Mouse (Mus musculus) CH12.LX (cell line): Measurements from ENCODE around the gene Mtm1. TPM values are rescaled to one million over a fixed set of nuclear protein-coding genes. Genes with fewer than 3 reads are reported as not detected.

Experiments
- DNase-seq: peaks from one replicate; pipeline ENCODE4 v3.0.0-alpha.2; 2013; ENCODE audit errors: extremely low read depth
- H3K27ac ChIP-seq: 2 replicates; pipeline ENCODE4 v1.5.1; 2012; ENCODE audit warnings: low read depth, mild to moderate bottlenecking, control low read depth, moderate library complexity; ENCODE audit not compliant: insufficient read depth
- H3K27me3 ChIP-seq: replicated peaks from 2 replicates; pipeline ENCODE3; 2012; ENCODE audit warnings: inconsistent platforms
- H3K36me3 ChIP-seq, 2 experiments: replicated peaks in 1 of 2; 2 replicates each; pipeline versions ENCODE3 to v1.6.1; 2012; ENCODE audit warnings: inconsistent platforms in 1 of 2, low read length in 1 of 2, mild to moderate bottlenecking in 1 of 2, mixed read lengths in 1 of 2, moderate library complexity in 1 of 2; ENCODE audit not compliant: control insufficient read depth in 1 of 2, insufficient read depth in 1 of 2
- H3K4me1 ChIP-seq, 2 experiments: 2 replicates each; pipeline ENCODE4 v1.6.1; 2012; ENCODE audit warnings: inconsistent platforms in 1 of 2, moderate library complexity in 1 of 2; ENCODE audit not compliant: insufficient read depth in 2 of 2, control insufficient read depth in 1 of 2
- H3K4me2 ChIP-seq: 2 replicates; pipeline ENCODE4 v1.6.1; 2012; ENCODE audit warnings: low read depth, mild to moderate bottlenecking, control low read depth; ENCODE audit not compliant: poor library complexity, insufficient read depth, severe bottlenecking
- H3K4me3 ChIP-seq, 3 experiments: fragments of 150-350 bp in 1 of 3; sonication (generic) in 1 of 3; replicated peaks in 1 of 3; 2 replicates each; pipeline versions ENCODE3 to v1.5.1; 2011 to 2012; ENCODE audit warnings: low read depth in 2 of 3, low read length in 2 of 3, mild to moderate bottlenecking in 2 of 3, moderate library complexity in 2 of 3, control low read depth in 1 of 3, improper control_type of control experiment in 1 of 3, inconsistent platforms in 1 of 3, mixed read lengths in 1 of 3; ENCODE audit not compliant: poor library complexity in 1 of 3
- H3K79me2 ChIP-seq: replicated peaks from 2 replicates; pipeline ENCODE4 v1.6.1; 2012; ENCODE audit warnings: mild to moderate bottlenecking, moderate library complexity; ENCODE audit not compliant: control insufficient read depth, poor library complexity, insufficient read depth, severe bottlenecking; ENCODE audit errors: extremely low read depth
- H3K9ac ChIP-seq: 2 replicates; pipeline ENCODE4 v1.6.1; 2012; ENCODE audit warnings: low read depth, mild to moderate bottlenecking, control low read depth, moderate library complexity; ENCODE audit not compliant: insufficient read depth
- H3K9me3 ChIP-seq: replicated peaks from 2 replicates; pipeline ENCODE3; 2012; ENCODE audit warnings: low read length, inconsistent platforms, mixed read lengths
- BHLHE40 ChIP-seq: IDR thresholded peaks from 2 replicates; pipeline ENCODE4 v1.6.1; 2011; ENCODE audit warnings: mild to moderate bottlenecking, low read depth, low read length, improper control_type of control experiment
- CHD2 ChIP-seq: IDR thresholded peaks from 2 replicates; pipeline ENCODE4 v1.6.1; 2011; ENCODE audit warnings: low read length, improper control_type of control experiment
- ELF1 ChIP-seq: IDR thresholded peaks from 2 replicates; pipeline ENCODE4 v1.6.1; 2014; ENCODE audit warnings: low read depth, mild to moderate bottlenecking, inconsistent platforms, low read length, improper control_type of control experiment
- HCFC1 ChIP-seq: IDR thresholded peaks from 2 replicates; pipeline ENCODE4 v1.6.1; 2012; ENCODE audit warnings: low read depth, mild to moderate bottlenecking, inconsistent platforms, low read length, improper control_type of control experiment
- JUND ChIP-seq: conservative IDR thresholded peaks from 2 replicates; pipeline ENCODE4 v1.6.1; 2011; ENCODE audit warnings: low read depth, low read length, improper control_type of control experiment
- MAX ChIP-seq: IDR thresholded peaks from 2 replicates; pipeline ENCODE4 v1.6.1; 2011; ENCODE audit warnings: low read length, improper control_type of control experiment
- MEF2A ChIP-seq: IDR thresholded peaks from 2 replicates; pipeline ENCODE4 v1.6.1; 2014; ENCODE audit warnings: low read depth, mild to moderate bottlenecking, inconsistent platforms, low read length, improper control_type of control experiment, borderline replicate concordance
- NRF1 ChIP-seq: IDR thresholded peaks from 2 replicates; pipeline ENCODE4 v1.6.1; 2014; ENCODE audit warnings: low read depth, mild to moderate bottlenecking, inconsistent platforms, low read length, improper control_type of control experiment, moderate library complexity
- PAX5 ChIP-seq: IDR thresholded peaks from 2 replicates; pipeline ENCODE4 v1.6.1; 2012; ENCODE audit warnings: low read length, inconsistent platforms, mixed read lengths
- POLR2A ChIP-seq: IDR thresholded peaks from 2 replicates; pipeline ENCODE4 v1.6.1; 2011; ENCODE audit warnings: low read depth, mild to moderate bottlenecking, improper control_type of control experiment, low read length
- RAD21 ChIP-seq: IDR thresholded peaks from 2 replicates; pipeline ENCODE4 v1.6.1; 2011; ENCODE audit warnings: low read depth, mild to moderate bottlenecking, low read length, improper control_type of control experiment, moderate library complexity
- TCF12 ChIP-seq: IDR thresholded peaks from 2 replicates; pipeline ENCODE4 v1.6.1; 2014; ENCODE audit warnings: low read depth, mild to moderate bottlenecking, inconsistent platforms, low read length, improper control_type of control experiment
- UBTF ChIP-seq: IDR thresholded peaks from 2 replicates; pipeline ENCODE4 v1.6.1; 2012; ENCODE audit warnings: low read depth, mild to moderate bottlenecking, inconsistent platforms, low read length, improper control_type of control experiment, moderate library complexity
- USF1 ChIP-seq: IDR thresholded peaks from 2 replicates; pipeline ENCODE4 v1.6.1; 2014; ENCODE audit warnings: low read depth, mild to moderate bottlenecking, inconsistent platforms, low read length, improper control_type of control experiment
- USF2 ChIP-seq: conservative IDR thresholded peaks from 2 replicates; pipeline ENCODE4 v1.6.1; 2011; ENCODE audit warnings: low read depth, low read length, improper control_type of control experiment
- ZKSCAN1 ChIP-seq: IDR thresholded peaks from 2 replicates; pipeline ENCODE4 v1.6.1; 2012; ENCODE audit warnings: low read depth, inconsistent platforms, low read length, improper control_type of control experiment, borderline replicate concordance
- ZNF384 ChIP-seq: IDR thresholded peaks from 2 replicates; pipeline ENCODE4 v1.6.1; 2012; ENCODE audit warnings: low read depth, low read length, improper control_type of control experiment, inconsistent platforms
- dilution Hi-C: fragments of 300-500 bp; cut with MboI; formaldehyde crosslinking; loops from 2 replicates; pipeline ENCODE4 v1.14.3; 2020; ENCODE audit warnings: low sequenced_read_pairs; ENCODE audit not compliant: extremely low pct_unique_long_range_greater_than_20kb, extremely low pct_ligation_motif_present
- in situ Hi-C: fragments of 300-500 bp; cut with MboI; formaldehyde crosslinking; loops from 3 replicates; pipeline ENCODE4 v1.14.3; 2019; ENCODE audit warnings: low sequenced_read_pairs, low pct_ligation_motif_present, low pct_unique_long_range_greater_than_20kb, mixed read lengths
- polyA plus RNA-seq: library from polyadenylated mRNA; unstranded; fragments of >175 nt; gene quantifications from 2 replicates; pipeline ENCODE4 v1.2.1, GENCODE M21; 2012; ENCODE audit warnings: low read depth; ENCODE audit not compliant: insufficient read length
- total RNA-seq, 2 experiments: library from RNA; depleted of rRNA; stranded (reverse); fragments of 300-350 nt in 1 of 2; fragments of >200 nt in 1 of 2; gene quantifications; 2 replicates each; pipeline ENCODE4 v1.2.3; 2012 to 2014

The Mtm1 gene
- total and polyA plus RNA-seq, 3 experiments = 2.2 to 4.7 (median 3.5) TPM

GRCm38 (mm10) chrX:71218853-71219252, 8.3 kb downstream of the Mtm1 start:
- DNase-seq = no peak
- no peak overlapping the region for H3K4me2 ChIP-seq
- in situ Hi-C loops = no loop called here
- dilution Hi-C loops = no loop called here
- no peaks in the 10 kb centered on the region for H3K79me2 ChIP-seq
- H3K27ac ChIP-seq = no peak overlapping the region
- peaks cover 0 to 7% of the 10 kb centered on the region in 2 experiments; a peak in 1 of 4 replicates for H3K4me1 ChIP-seq
- H3K36me3 ChIP-seq = no peaks in the 10 kb centered on the region
- TF ChIP-seq HCFC1 (no peak), POLR2A (no peak), USF2 (no peak)
- H3K27me3 ChIP-seq = no peaks in the 10 kb centered on the region
- H3K9me3 ChIP-seq = no peaks in the 10 kb centered on the region
- H3K9ac ChIP-seq = no peak overlapping the region
- H3K4me3 ChIP-seq = no peak overlapping the region

- no peak for DNase-seq
- peaks cover 0 to 7% of the 10 kb centered on the region in 2 experiments; a peak in 1 of 4 replicates for H3K4me1 ChIP-seq
- H3K9ac ChIP-seq = no peak overlapping the region
- no peaks in the 10 kb centered on the region for H3K27me3 ChIP-seq
- no peak overlapping the region for H3K4me3 ChIP-seq
- H3K27ac ChIP-seq = no peak overlapping the region
- no peaks in the 10 kb centered on the region for H3K9me3 ChIP-seq
- H3K4me2 ChIP-seq = no peak overlapping the region
- no peaks in the 10 kb centered on the region for H3K36me3 ChIP-seq
- TF ChIP-seq UBTF (no peak), CHD2 (no peak), BHLHE40 (no peak), JUND (no peak), POLR2A (no peak), MAX (no peak), USF1 (no peak), ZKSCAN1 (no peak), TCF12 (no peak), ZNF384 (no peak), RAD21 (no peak), MEF2A (no peak), ELF1 (no peak), NRF1 (no peak), PAX5 (no peak)
- no peaks in the 10 kb centered on the region for H3K79me2 ChIP-seq
- in situ Hi-C loops (no loop called here), dilution Hi-C loops (no loop called here)
Measured at GRCm38 (mm10) chrX:71220896-71221295, 10.3 kb downstream of the Mtm1 start.
